Mouse (Mus musculus) frontal cortex, adult 2 months (tissue): ENCODE data around the gene Gm11111. TPM values are rescaled to one million over a fixed set of nuclear protein-coding genes. Genes with fewer than 3 reads are reported as not detected.

Experiments
- DNase-seq, 2 experiments: peaks; one replicate each; pipeline ENCODE4 v3.0.0; 2022; ENCODE audit warnings: low spot score in 1 of 2; ENCODE audit errors: extremely low spot score in 1 of 2
- polyA plus RNA-seq: library from polyadenylated mRNA; depleted of rRNA; stranded (reverse); fragments of >200 nt; gene quantifications from 2 replicates; pipeline ENCODE4 v1.2.3, GENCODE M21; 2012; rRNA removed

Gene Gm11111
- polyA plus RNA-seq, 1 experiment, result not detected

- no peak for DNase-seq
Measured at GRCm38 (mm10) chr5:98580811-98581210, 28.3 kb downstream of the Gm11111 start.

GRCm38 (mm10) chr5:98582051-98582450 lies 29.6 kb downstream of the Gm11111 start:
- DNase-seq, result no peak

- no peak for DNase-seq
Measured at GRCm38 (mm10) chr5:98585915-98586314, 33.4 kb downstream of the Gm11111 start.

Other genes starting within 250 kb of the Gm11111 start
- 0.66 and 1.6 TPM in 2 replicates for gene Cfap299, start 223.4 kb upstream of the Gm11111 start, polyA plus RNA-seq